Mouse (Mus musculus) left cerebral cortex, adult 2 months (tissue): Measurements from ENCODE around the gene Hibch. TPM values are rescaled to one million over a fixed set of nuclear protein-coding genes. Genes with fewer than 3 reads are reported as not detected.
"Not testable (repeated sequence)": the region's sequence is repeated elsewhere in the genome, so short reads cannot be mapped to it uniquely, and the experiment has no call there.

Experiments used
- DNase-seq, 2 experiments: peaks; one replicate each; pipeline ENCODE4 v3.0.0; 2021 to 2022; ENCODE audit warnings: low spot score in 2 of 2, mixed read lengths in 1 of 2; ENCODE audit errors: extremely low spot score in 1 of 2
- H3K27ac ChIP-seq: fragments of 200-600 bp; 2 replicates; pipeline ENCODE4 v1.8.1; 2022
- H3K4me3 ChIP-seq: fragments of 200-600 bp; 2 replicates; pipeline ENCODE4 v1.8.1; 2022
- CTCF ChIP-seq: fragments of 200-600 bp; IDR thresholded peaks from 2 replicates; pipeline ENCODE4 v1.8.1; 2022; ENCODE audit warnings: antibody characterized with exemption, mild to moderate bottlenecking, moderate library complexity
- intact Hi-C: fragments of 180-260 bp; cut with DNase I; formaldehyde crosslinking; loops from one replicate; pipeline ENCODE4 v1.15.1; 2025
- total RNA-seq, 2 experiments: library from RNA; stranded (reverse); gene quantifications; 2 replicates each; pipeline ENCODE4 v1.2.3; 2021

Gene Hibch
- total RNA-seq, 2 experiments from 2014 or later: 13.2 to 15.4 TPM

GRCm38 (mm10) chr1:52884208-52884607 is 39.5 kb downstream of the Hibch start:
- H3K4me3 ChIP-seq: no peak overlapping the region
- DNase-seq: no peak
- no peak overlapping the region for H3K27ac ChIP-seq
- intact Hi-C loops: no loop called here
- no peak for TF ChIP-seq CTCF

GRCm38 (mm10) chr1:52909783-52910182 is 65.1 kb downstream of the Hibch start:
- TF ChIP-seq CTCF: no peak
- no peak overlapping the region for H3K27ac ChIP-seq
- DNase-seq: no peak
- intact Hi-C loops: loop anchor here (5.0 kb wide), 1 partner anchor 123 kb away; no protein-coding TSS in a partner anchor
- no peak overlapping the region for H3K4me3 ChIP-seq

- no peak for TF ChIP-seq CTCF
- intact Hi-C loops: no loop called here
- DNase-seq: no peak
- Histone ChIP-seq H3K27ac (no peak overlapping the region), H3K4me3 (no peak overlapping the region)
These were observed 71.9 kb downstream of the Hibch start for GRCm38 (mm10) chr1:52916655-52917054.

GRCm38 (mm10) chr1:52918897-52919296 is 74.2 kb downstream of the Hibch start:
- DNase-seq, intact Hi-C loops, H3K27ac ChIP-seq, H3K4me3 ChIP-seq: not testable (repeated sequence)

- H3K27ac ChIP-seq, DNase-seq, intact Hi-C loops, H3K4me3 ChIP-seq: not testable (repeated sequence)
These were observed 79.8 kb downstream of the Hibch start for GRCm38 (mm10) chr1:52924482-52924881.

GRCm38 (mm10) chr1:52934494-52934893 is 89.8 kb downstream of the Hibch start:
- no peak overlapping the region for H3K4me3 ChIP-seq
- intact Hi-C loops: no loop called here
- no peak for TF ChIP-seq CTCF
- no peak for DNase-seq
- H3K27ac ChIP-seq: no peak overlapping the region

GRCm38 (mm10) chr1:52939021-52939420 is 94.3 kb downstream of the Hibch start:
- no peak overlapping the region for H3K4me3 ChIP-seq
- TF ChIP-seq CTCF: no peak
- intact Hi-C loops: no loop called here
- no peak for DNase-seq
- H3K27ac ChIP-seq: no peak overlapping the region

GRCm38 (mm10) chr1:52947895-52948294 is 103.2 kb downstream of the Hibch start:
- intact Hi-C loops: no loop called here
- Histone ChIP-seq H3K4me3 (no peak overlapping the region), H3K27ac (no peak overlapping the region)
- DNase-seq: no peak
- TF ChIP-seq CTCF: no peak

- DNase-seq: no peak
- intact Hi-C loops: loop anchor here (10.0 kb wide), 1 partner anchor 323 kb away; no protein-coding TSS in a partner anchor
- Histone ChIP-seq H3K27ac (no peak overlapping the region), H3K4me3 (peak overlapping the region; percentile 71)
- no peak for TF ChIP-seq CTCF
These were observed 106.6 kb downstream of the Hibch start for GRCm38 (mm10) chr1:52951146-52951868.

- TF ChIP-seq CTCF: no peak; the same call in none of the 2 replicates
- peak overlapping the region; percentile 71 for H3K4me3 ChIP-seq
- intact Hi-C loops: loop anchor here (10.0 kb wide), 1 partner anchor 323 kb away; no protein-coding TSS in a partner anchor
- peak in 1 of 2 experiments; percentile 19 for DNase-seq
- H3K27ac ChIP-seq: peak overlapping the region; percentile 78
These were observed 107.4 kb downstream of the Hibch start for GRCm38 (mm10) chr1:52952143-52952542.

- peak overlapping the region; percentile 71 for H3K4me3 ChIP-seq
- intact Hi-C loops: loop anchor here (10.0 kb wide), 1 partner anchor 322 kb away; no protein-coding TSS in a partner anchor
- DNase-seq: peak; percentile 27 to 33
These were observed 108.0 kb downstream of the Hibch start for GRCm38 (mm10) chr1:52952551-52953397.

GRCm38 (mm10) chr1:52953548-52953947 is 108.8 kb downstream of the Hibch start:
- no peak for DNase-seq
- H3K27ac ChIP-seq: peak overlapping the region; percentile 78
- peak overlapping the region; percentile 71 for H3K4me3 ChIP-seq
- TF ChIP-seq CTCF: no peak
- intact Hi-C loops: loop anchor here (10.0 kb wide), 1 partner anchor 321 kb away; no protein-coding TSS in a partner anchor

More at GRCm38 (mm10) chr1:52952551-52953397, 108.0 kb downstream of the Hibch start:
- no peak for TF ChIP-seq CTCF
- H3K27ac ChIP-seq: peak overlapping the region; percentile 78
